Mouse (Mus musculus) left cerebral cortex, adult 18-20 months (tissue): ENCODE results near the gene Mup22. TPM values are rescaled to one million over a fixed set of nuclear protein-coding genes. Genes with fewer than 3 reads are reported as not detected.
"Not testable (repeated sequence)": the region's sequence is repeated elsewhere in the genome, so short reads cannot be mapped to it uniquely, and the experiment has no call there.

Source experiments
- DNase-seq, 2 experiments: peaks; one replicate each; pipeline ENCODE4 v3.0.0; 2021 to 2022; ENCODE audit warnings: low spot score in 2 of 2, mixed read lengths in 1 of 2
- long read RNA-seq, 2 experiments: library from polyadenylated mRNA; stranded (forward); transcript quantifications; one replicate each; pipeline ENCODE4 v2.0.0; 2021
- total RNA-seq, 2 experiments: library from RNA; stranded (reverse); gene quantifications; 2 replicates each; pipeline ENCODE4 v1.2.3; 2021

Mup22 gene
- total RNA-seq, result not detected
- long read RNA-seq, experiment 1, partial matches to known transcripts, result 1 of 1 reads
- long read RNA-seq, experiment 1, other reads (novel, unspliced or antisense), result 0 of 1 reads
- long read RNA-seq, experiment 2, result 0 reads

GRCm38 (mm10) chr4:60821363-60821762, at the start of gene Mup22:
TSS of gene Mup22 (minus strand) at chr4:60821463.
- not testable (repeated sequence) for DNase-seq

GRCm38 (mm10) chr4:60840889-60841288, 19.6 kb upstream of the Mup22 start:
- DNase-seq, result not testable (repeated sequence)

Other genes starting within 250 kb of the Mup22 start
- not detected for gene Mup10, start 239.3 kb downstream of the Mup22 start, total RNA-seq
- not detected for gene Mup11, start 159.1 kb downstream of the Mup22 start, total RNA-seq
- gene Mup12, start 80.1 kb downstream of the Mup22 start, total RNA-seq, result not detected